Mouse (Mus musculus): ENCODE measurements around the gene Snf8. TPM values are rescaled to one million over a fixed set of nuclear protein-coding genes. Genes with fewer than 3 reads are reported as not detected.

Snf8 gene
- total and polyA plus RNA-seq, 3 experiments, result 70.8 to 199 (median 113) TPM

DNA sequence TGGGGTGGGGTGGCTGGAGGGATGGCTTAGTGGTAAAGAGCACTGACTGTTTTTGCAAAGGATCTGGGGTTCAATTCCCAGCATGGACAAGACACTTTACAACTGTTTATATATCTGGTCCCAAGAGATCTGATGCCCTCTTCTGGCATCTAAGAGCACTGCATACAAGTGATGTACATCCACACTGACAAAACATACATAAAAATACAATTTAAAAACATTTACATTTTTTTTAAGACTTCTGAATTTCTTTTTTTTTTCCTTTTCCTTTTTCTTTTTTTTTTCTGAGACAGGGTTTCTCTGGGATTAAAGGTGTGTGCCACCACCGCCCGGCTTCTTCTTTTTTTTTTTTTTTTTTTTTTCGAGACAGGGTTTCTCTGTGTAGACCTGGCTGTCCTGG, 1.4 kb upstream of the Snf8 start:
- TF ChIP-seq PAX5 (IDR thresholded peaks at IDR 0.05; ENCODE audit: low read length) (no peak), CTCF (conservative IDR thresholded peaks at IDR 0.05 in 1 of 2, IDR thresholded peaks at IDR 0.05 in 1 of 2; ENCODE audit: low read depth in 2 of 2, low read length in 2 of 2) (peak; percentile 47 to 64), ZNF384 (IDR thresholded peaks at IDR 0.05; ENCODE audit: low read depth, low read length) (peak; percentile 73; the same call in 1 of the 2 replicates), SMC3 (IDR thresholded peaks at IDR 0.05; ENCODE audit: low read depth, low read length) (peak; percentile 43), RAD21 (IDR thresholded peaks at IDR 0.05; ENCODE audit: low read depth, low read length) (peak; percentile 45), MAFK (IDR thresholded peaks at IDR 0.05; ENCODE audit: insufficient replicate concordance, low read length) (no peak)
- Histone ChIP-seq H3K4me2 (ENCODE audit: insufficient read depth, low read depth, poor library complexity, severe bottlenecking) (no peak overlapping the region), H3K4me3 (replicated peaks in 1 of 3; ENCODE audit: low read depth in 2 of 3, low read length in 2 of 3, poor library complexity in 1 of 3) (no peak overlapping the region), H3K36me3 (replicated peaks in 1 of 2; ENCODE audit: control insufficient read depth in 1 of 2, insufficient read depth in 1 of 2, low read length in 1 of 2) (peaks cover 4 to 16% of the 10 kb centered on the region in 2 experiments), H3K27me3 (replicated peaks) (no peaks in the 10 kb centered on the region), H3K9ac (ENCODE audit: insufficient read depth, low read depth) (no peak overlapping the region), H3K4me1 (ENCODE audit: control insufficient read depth in 1 of 2, insufficient read depth in 2 of 2) (peaks cover 6 to 26% of the 10 kb centered on the region in 2 experiments; a peak in 3 of 4 replicates), H3K27ac (ENCODE audit: insufficient read depth, low read depth) (no peak overlapping the region), H3K79me2 (replicated peaks; ENCODE audit: control insufficient read depth, extremely low read depth, insufficient read depth, poor library complexity, severe bottlenecking) (peaks cover 22% of the 10 kb centered on the region), H3K9me3 (replicated peaks; ENCODE audit: low read length) (no peaks in the 10 kb centered on the region)
- in situ Hi-C loops (cut with MboI; ENCODE audit: low pct_ligation_motif_present, low pct_unique_long_range_greater_than_20kb, low sequenced_read_pairs), result no loop called here
- dilution Hi-C loops (cut with MboI; ENCODE audit: extremely low pct_ligation_motif_present, extremely low pct_unique_long_range_greater_than_20kb, low sequenced_read_pairs), result no loop called here
- DNase-seq (ENCODE audit: extremely low read depth), result peak; percentile 60

DNA sequence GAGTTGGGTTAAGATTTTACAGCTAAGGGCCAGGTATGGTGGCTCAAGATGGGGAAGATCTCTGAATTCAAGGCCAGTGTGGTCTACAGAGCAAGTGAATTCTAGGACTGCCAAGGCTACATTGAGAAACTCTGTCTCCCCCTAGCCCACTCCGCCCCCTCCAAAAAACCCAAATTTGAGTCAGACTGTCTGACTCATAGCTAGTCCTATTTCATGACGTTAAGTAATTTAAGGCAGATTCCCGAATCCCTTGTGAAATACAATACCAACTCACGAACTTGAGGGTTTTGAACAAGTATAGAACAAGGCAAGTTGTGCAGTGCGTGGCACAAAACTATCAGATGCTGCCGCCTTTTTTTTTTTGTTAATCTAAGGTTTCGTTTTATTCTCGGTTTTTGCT, 569 bp upstream of the Snf8 start:
- no peaks in the 10 kb centered on the region for H3K9me3 ChIP-seq (replicated peaks; ENCODE audit: low read length)
- TF ChIP-seq POLR2AphosphoS2 (IDR thresholded peaks at IDR 0.05; ENCODE audit: low read depth, low read length) (no peak), ZKSCAN1 (IDR thresholded peaks at IDR 0.05; ENCODE audit: borderline replicate concordance, low read depth, low read length) (no peak), UBTF (IDR thresholded peaks at IDR 0.05; ENCODE audit: low read depth, low read length) (no peak), USF2 (conservative IDR thresholded peaks at IDR 0.05; ENCODE audit: low read depth, low read length) (no peak), HCFC1 (IDR thresholded peaks at IDR 0.05; ENCODE audit: low read depth, low read length) (no peak), USF1 (IDR thresholded peaks at IDR 0.05; ENCODE audit: low read depth, low read length) (no peak), JUND (conservative IDR thresholded peaks at IDR 0.05; ENCODE audit: low read depth, low read length) (no peak), CHD2 (IDR thresholded peaks at IDR 0.05; ENCODE audit: low read length) (no peak), RCOR1 (conservative IDR thresholded peaks at IDR 0.05; ENCODE audit: low read depth, low read length) (no peak), NELFE (IDR thresholded peaks at IDR 0.05; ENCODE audit: low read depth, low read length) (no peak), BHLHE40 (IDR thresholded peaks at IDR 0.05; ENCODE audit: low read depth, low read length) (no peak)
- peak overlapping the region; percentile 56 to 87 (median 82) for H3K4me3 ChIP-seq (replicated peaks in 1 of 3; ENCODE audit: low read depth in 2 of 3, low read length in 2 of 3, poor library complexity in 1 of 3)
- H3K4me2 ChIP-seq (ENCODE audit: insufficient read depth, low read depth, poor library complexity, severe bottlenecking), result peak overlapping the region; percentile 69
- H3K27me3 ChIP-seq (replicated peaks), result no peaks in the 10 kb centered on the region
- H3K4me1 ChIP-seq (ENCODE audit: control insufficient read depth in 1 of 2, insufficient read depth in 2 of 2), result peaks cover 4 to 21% of the 10 kb centered on the region in 2 experiments; a peak in 3 of 4 replicates
- peak overlapping the region; percentile 83 for H3K9ac ChIP-seq (ENCODE audit: insufficient read depth, low read depth)
- in situ Hi-C loops (cut with MboI; ENCODE audit: low pct_ligation_motif_present, low pct_unique_long_range_greater_than_20kb, low sequenced_read_pairs), result no loop called here
- H3K27ac ChIP-seq (ENCODE audit: insufficient read depth, low read depth), result peak overlapping the region; percentile 35; the same call in 1 of the 2 replicates
- peaks cover 11 to 24% of the 10 kb centered on the region in 2 experiments for H3K36me3 ChIP-seq (replicated peaks in 1 of 2; ENCODE audit: control insufficient read depth in 1 of 2, insufficient read depth in 1 of 2, low read length in 1 of 2)
- no peak for DNase-seq (ENCODE audit: extremely low read depth)
- peaks cover 22% of the 10 kb centered on the region for H3K79me2 ChIP-seq (replicated peaks; ENCODE audit: control insufficient read depth, extremely low read depth, insufficient read depth, poor library complexity, severe bottlenecking)
- dilution Hi-C loops (cut with MboI; ENCODE audit: extremely low pct_ligation_motif_present, extremely low pct_unique_long_range_greater_than_20kb, low sequenced_read_pairs), result no loop called here
